Mouse (Mus musculus): Measurements from ENCODE around the gene Mta2. TPM values are rescaled to one million over a fixed set of nuclear protein-coding genes. Genes with fewer than 3 reads are reported as not detected.

The Mta2 gene
- polyA plus RNA-seq, 1 experiment from 2014 or later = 56.0 TPM

Other genes starting within 250 kb of the Mta2 start
- 139 and 142 TPM in 2 replicates for gene Slc3a2, start 218.5 kb upstream of the Mta2 start, polyA plus RNA-seq (2014; fragmentation: Nextera tagmentation; extraction: Ambion mirVana)
- gene Wdr74, start 206.0 kb upstream of the Mta2 start, polyA plus RNA-seq (2014; fragmentation: Nextera tagmentation; extraction: Ambion mirVana) = 74.2 and 83.7 TPM in 2 replicates
- gene 1700092M07Rik, start 201.2 kb upstream of the Mta2 start, polyA plus RNA-seq (2014; fragmentation: Nextera tagmentation; extraction: Ambion mirVana) = 1.5 and 2.7 TPM in 2 replicates
- 85.6 and 94.7 TPM in 2 replicates for gene Stx5a, start 200.5 kb upstream of the Mta2 start, polyA plus RNA-seq (2014; fragmentation: Nextera tagmentation; extraction: Ambion mirVana)
- gene Nxf1, start 184.8 kb upstream of the Mta2 start, polyA plus RNA-seq (2014; fragmentation: Nextera tagmentation; extraction: Ambion mirVana) = 209 and 235 TPM in 2 replicates
- 190 and 197 TPM in 2 replicates for gene Tmem223, start 170.9 kb upstream of the Mta2 start, polyA plus RNA-seq (2014; fragmentation: Nextera tagmentation; extraction: Ambion mirVana)
- 40.8 and 45.7 TPM in 2 replicates for gene Tmem179b, start 167.4 kb upstream of the Mta2 start, polyA plus RNA-seq (2014; fragmentation: Nextera tagmentation; extraction: Ambion mirVana)
- 15.4 and 19.6 TPM in 2 replicates for gene Taf6l, start 155.5 kb upstream of the Mta2 start, polyA plus RNA-seq (2014; fragmentation: Nextera tagmentation; extraction: Ambion mirVana)
- 169 and 177 TPM in 2 replicates for gene Polr2g, start 143.3 kb upstream of the Mta2 start, polyA plus RNA-seq (2014; fragmentation: Nextera tagmentation; extraction: Ambion mirVana)
- 6.1 and 6.5 TPM in 2 replicates for gene Zbtb3, start 139.3 kb upstream of the Mta2 start, polyA plus RNA-seq (2014; fragmentation: Nextera tagmentation; extraction: Ambion mirVana)
- gene Ttc9c, start 122.5 kb upstream of the Mta2 start, polyA plus RNA-seq (2014; fragmentation: Nextera tagmentation; extraction: Ambion mirVana) = 51.7 and 59.7 TPM in 2 replicates
- gene Hnrnpul2, start 121.9 kb upstream of the Mta2 start, polyA plus RNA-seq (2014; fragmentation: Nextera tagmentation; extraction: Ambion mirVana) = 6.1 and 6.2 TPM in 2 replicates
- not detected in 2 replicates for gene AC129217.1, start 112.1 kb upstream of the Mta2 start, polyA plus RNA-seq (2014; fragmentation: Nextera tagmentation; extraction: Ambion mirVana)
- gene Bscl2, start 104.4 kb upstream of the Mta2 start, polyA plus RNA-seq (2014; fragmentation: Nextera tagmentation; extraction: Ambion mirVana) = 50.6 and 52.7 TPM in 2 replicates
- gene Gng3, start 102.7 kb upstream of the Mta2 start, polyA plus RNA-seq (2014; fragmentation: Nextera tagmentation; extraction: Ambion mirVana) = 128 and 133 TPM in 2 replicates
- gene Lrrn4cl, start 91.1 kb upstream of the Mta2 start, polyA plus RNA-seq (2014; fragmentation: Nextera tagmentation; extraction: Ambion mirVana) = 0.18 and 0.30 TPM in 2 replicates
- gene Ubxn1, start 70.4 kb upstream of the Mta2 start, polyA plus RNA-seq (2014; fragmentation: Nextera tagmentation; extraction: Ambion mirVana) = 169 and 183 TPM in 2 replicates
- 54.6 and 59.1 TPM in 2 replicates for gene Uqcc3, start 61.0 kb upstream of the Mta2 start, polyA plus RNA-seq (2014; fragmentation: Nextera tagmentation; extraction: Ambion mirVana)
- 109 and 123 TPM in 2 replicates for gene Lbhd1, start 58.1 kb upstream of the Mta2 start, polyA plus RNA-seq (2014; fragmentation: Nextera tagmentation; extraction: Ambion mirVana)
- not detected in 2 replicates for gene Gm49403, start 57.9 kb upstream of the Mta2 start, polyA plus RNA-seq (2014; fragmentation: Nextera tagmentation; extraction: Ambion mirVana)
- gene 1810009A15Rik, start 53.0 kb upstream of the Mta2 start, polyA plus RNA-seq (2014; fragmentation: Nextera tagmentation; extraction: Ambion mirVana) = 115 and 116 TPM in 2 replicates
- not detected in 2 replicates for gene Gm49416, start 52.9 kb upstream of the Mta2 start, polyA plus RNA-seq (2014; fragmentation: Nextera tagmentation; extraction: Ambion mirVana)
- gene Ints5, start 48.9 kb upstream of the Mta2 start, polyA plus RNA-seq (2014; fragmentation: Nextera tagmentation; extraction: Ambion mirVana) = 29.7 and 33.3 TPM in 2 replicates
- gene Ganab, start 43.8 kb upstream of the Mta2 start, polyA plus RNA-seq (2014; fragmentation: Nextera tagmentation; extraction: Ambion mirVana) = 101 and 109 TPM in 2 replicates
- 42.1 and 46.0 TPM in 2 replicates for gene B3gat3, start 21.5 kb upstream of the Mta2 start, polyA plus RNA-seq (2014; fragmentation: Nextera tagmentation; extraction: Ambion mirVana)
- 1.4 and 2.3 TPM in 2 replicates for gene Rom1, start 12.5 kb upstream of the Mta2 start, polyA plus RNA-seq (2014; fragmentation: Nextera tagmentation; extraction: Ambion mirVana)
- 5.8 and 8.2 TPM in 2 replicates for gene Eml3, start 12.3 kb upstream of the Mta2 start, polyA plus RNA-seq (2014; fragmentation: Nextera tagmentation; extraction: Ambion mirVana)
- gene Tut1, start 12.0 kb downstream of the Mta2 start, polyA plus RNA-seq (2014; fragmentation: Nextera tagmentation; extraction: Ambion mirVana) = 23.5 and 28.4 TPM in 2 replicates
- gene Eef1g, start 25.2 kb downstream of the Mta2 start, polyA plus RNA-seq (2014; fragmentation: Nextera tagmentation; extraction: Ambion mirVana) = 435 and 439 TPM in 2 replicates
- gene Ahnak, start 47.4 kb downstream of the Mta2 start, polyA plus RNA-seq (2014; fragmentation: Nextera tagmentation; extraction: Ambion mirVana) = 5.0 and 6.3 TPM in 2 replicates
- gene Scgb1a1, start 146.1 kb downstream of the Mta2 start, polyA plus RNA-seq (2014; fragmentation: Nextera tagmentation; extraction: Ambion mirVana) = not detected in 2 replicates
- 13.5 and 14.2 TPM in 2 replicates for gene Asrgl1, start 193.8 kb downstream of the Mta2 start, polyA plus RNA-seq (2014; fragmentation: Nextera tagmentation; extraction: Ambion mirVana)

Measured in midbrain, embryonic 11.5 days (tissue).